Mouse (Mus musculus): ENCODE data around the gene Rragd.
"Not testable (repeated sequence)": the region's sequence is repeated elsewhere in the genome, so short reads cannot be mapped to it uniquely, and the experiment has no call there.

Rragd gene

GRCm38 (mm10) chr4:32984801-32985675 is 2.2 kb downstream of the Rragd start:
- peak; percentile 69 for DNase-seq (ENCODE audit: low read depth, low spot score)

- no peak for DNase-seq (ENCODE audit: low read depth, low spot score)
These were observed 2.8 kb downstream of the Rragd start for GRCm38 (mm10) chr4:32985684-32986083.

- no peak for DNase-seq (ENCODE audit: low read depth, low spot score)
These were observed 4.2 kb downstream of the Rragd start for GRCm38 (mm10) chr4:32987006-32987405.

GRCm38 (mm10) chr4:32989346-32989745 is 6.5 kb downstream of the Rragd start:
- no peak for DNase-seq (ENCODE audit: low read depth, low spot score)

GRCm38 (mm10) chr4:32994168-32994567 is 11.3 kb downstream of the Rragd start:
- peak; percentile 71 for DNase-seq (ENCODE audit: low read depth, low spot score)

GRCm38 (mm10) chr4:32996083-32996482 is 13.2 kb downstream of the Rragd start:
- peak; percentile 62 for DNase-seq (ENCODE audit: low read depth, low spot score)

- DNase-seq (ENCODE audit: low read depth, low spot score), result no peak
These were observed 14.7 kb downstream of the Rragd start for GRCm38 (mm10) chr4:32997571-32997970.

- no peak for DNase-seq (ENCODE audit: low read depth, low spot score)
These were observed 16.2 kb downstream of the Rragd start for GRCm38 (mm10) chr4:32998996-32999395.

GRCm38 (mm10) chr4:33002081-33002480 is 19.2 kb downstream of the Rragd start:
- DNase-seq (ENCODE audit: low read depth, low spot score), result no peak

GRCm38 (mm10) chr4:33005595-33006470 is 23.0 kb downstream of the Rragd start:
- not testable (repeated sequence) for DNase-seq (ENCODE audit: low read depth, low spot score)

GRCm38 (mm10) chr4:33006844-33007243 is 24.0 kb downstream of the Rragd start:
- no peak for DNase-seq (ENCODE audit: low read depth, low spot score)

- DNase-seq (ENCODE audit: low read depth, low spot score), result no peak
These were observed 24.8 kb downstream of the Rragd start for GRCm38 (mm10) chr4:33007443-33008217.

- no peak for DNase-seq (ENCODE audit: low read depth, low spot score)
These were observed 27.2 kb downstream of the Rragd start for GRCm38 (mm10) chr4:33010078-33010477.

GRCm38 (mm10) chr4:33012484-33012883 is 29.6 kb downstream of the Rragd start:
- DNase-seq (ENCODE audit: low read depth, low spot score), result peak; percentile 16

- DNase-seq (ENCODE audit: low read depth, low spot score), result peak; percentile 88
These were observed 35.6 kb downstream of the Rragd start for GRCm38 (mm10) chr4:33018361-33018999.

GRCm38 (mm10) chr4:33024420-33024819 is 41.6 kb downstream of the Rragd start:
- no peak for DNase-seq (ENCODE audit: low read depth, low spot score)

GRCm38 (mm10) chr4:33029104-33029503 is 46.3 kb downstream of the Rragd start:
- DNase-seq (ENCODE audit: low read depth, low spot score), result no peak

- peak; percentile 11 for DNase-seq (ENCODE audit: low read depth, low spot score)
These were observed 47.7 kb downstream of the Rragd start for GRCm38 (mm10) chr4:33030264-33031194.

- DNase-seq (ENCODE audit: low read depth, low spot score), result peak; percentile 48
These were observed 48.5 kb downstream of the Rragd start, which contains the start of gene Ube2j1 for GRCm38 (mm10) chr4:33031195-33031960. Gene Ube2j1, plus strand, starts transcription at chr4:33031416.
